Mouse (Mus musculus): Measurements from ENCODE around the gene Il6st. TPM values are rescaled to one million over a fixed set of nuclear protein-coding genes. Genes with fewer than 3 reads are reported as not detected.

Il6st gene
- polyA plus RNA-seq (2014; fragmentation: Illumina TruSeq; extraction: RNeasy Lipid Tissue Mini Kit (QIAGEN cat#74804); ENCODE audit: low replicate concordance) = 15.8 TPM

DNA sequence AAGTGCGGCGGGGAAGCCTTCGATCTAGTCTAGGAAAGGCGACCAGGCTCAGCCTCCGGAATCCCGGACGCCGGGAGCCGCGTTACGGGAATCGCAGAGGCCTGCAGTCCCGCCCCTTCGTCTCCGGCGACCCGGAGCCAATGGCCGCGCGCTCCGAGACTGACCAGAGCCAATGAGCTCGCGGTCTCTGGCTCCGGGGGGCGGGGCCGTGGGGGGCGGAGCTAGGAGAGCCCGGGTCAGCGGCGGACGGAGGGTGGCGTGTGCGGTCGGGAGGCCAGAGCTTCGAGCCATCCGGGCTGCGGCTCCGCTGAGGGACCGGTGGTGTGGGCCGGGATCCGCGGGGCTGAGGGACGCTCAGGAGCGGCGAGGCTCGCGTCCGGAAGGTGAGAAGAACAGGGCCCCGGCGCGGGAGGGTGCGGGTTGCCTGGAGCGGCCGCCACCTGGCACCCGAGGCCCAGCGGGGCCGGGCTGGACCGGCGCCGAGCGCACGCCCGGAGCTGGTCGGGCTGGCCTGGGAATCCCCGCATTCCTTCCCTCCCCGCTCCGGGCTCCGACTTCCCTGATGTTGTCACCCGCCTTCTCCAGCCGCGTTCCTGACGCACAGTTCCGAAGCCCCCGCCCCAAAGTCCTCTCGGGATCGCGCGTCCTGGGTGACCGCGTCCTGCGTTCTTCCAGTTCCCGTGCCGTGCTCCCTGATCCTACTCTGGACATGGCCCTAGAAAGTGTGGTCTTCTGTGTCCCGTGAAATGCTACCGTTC is at the start of gene Il6st:
TSS of gene Il6st (plus strand) at position 203 of the 758 bp plus-strand sequence.

Other genes starting within 250 kb of the Il6st start
- 0.19 TPM for gene Ankrd55, start 175.6 kb upstream of the Il6st start, polyA plus RNA-seq (2014; fragmentation: Illumina TruSeq; extraction: RNeasy Lipid Tissue Mini Kit (QIAGEN cat#74804); ENCODE audit: low replicate concordance)
- gene Il31ra, start 130.3 kb downstream of the Il6st start, polyA plus RNA-seq (2014; fragmentation: Illumina TruSeq; extraction: RNeasy Lipid Tissue Mini Kit (QIAGEN cat#74804); ENCODE audit: low replicate concordance) = not detected
- 0.22 TPM for gene Ddx4, start 188.4 kb downstream of the Il6st start, polyA plus RNA-seq (2014; fragmentation: Illumina TruSeq; extraction: RNeasy Lipid Tissue Mini Kit (QIAGEN cat#74804); ENCODE audit: low replicate concordance)
- gene Slc38a9, start 196.7 kb downstream of the Il6st start, polyA plus RNA-seq (2014; fragmentation: Illumina TruSeq; extraction: RNeasy Lipid Tissue Mini Kit (QIAGEN cat#74804); ENCODE audit: low replicate concordance) = 9.0 TPM

All from small intestine, adult 10 weeks (tissue).